Mouse (Mus musculus) kidney, postnatal 36 days (tissue): ENCODE measurements at regions not wholly inside any gene's neighbourhood (a gene's known extent, or its start where the extent isn't known, plus 50 kb on each side); places are given as distances from the start of the nearest gene placed in this dataset.

Experiments
- DNase-seq, 2 experiments: peaks; one replicate each; pipeline ENCODE4 v3.0.0; 2021 to 2022; ENCODE audit warnings: mixed read lengths in 2 of 2

DNA sequence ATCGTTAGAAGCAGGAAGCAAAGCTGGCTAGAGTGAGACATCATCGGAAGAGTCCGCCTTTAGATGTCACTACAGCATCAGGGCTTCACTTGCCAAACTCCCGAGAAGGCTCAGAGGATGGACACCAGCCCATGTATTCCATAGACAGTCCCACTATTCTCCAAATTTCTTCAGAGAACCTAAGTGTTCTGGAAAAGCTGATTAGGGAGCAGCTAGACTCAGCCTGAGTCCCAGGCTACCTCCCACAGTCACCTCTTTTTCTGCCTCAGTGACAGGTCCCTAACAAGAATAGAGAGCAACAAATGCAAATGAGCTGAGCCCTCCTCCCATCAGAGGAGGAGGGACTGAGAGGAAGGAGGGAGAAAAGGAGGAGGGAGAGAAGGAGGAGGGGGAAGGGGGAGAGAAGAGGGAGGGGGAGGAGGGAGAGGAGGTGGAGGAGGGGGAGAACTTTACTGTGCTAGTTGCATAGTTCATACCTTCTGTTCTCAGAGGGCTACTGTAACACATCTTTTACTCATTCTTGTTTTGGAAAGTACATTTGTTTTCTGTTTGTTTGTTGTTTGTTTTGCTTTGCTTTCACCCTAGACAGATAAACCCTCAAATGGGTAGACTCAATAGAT, 465.8 kb downstream of the Tmem182 start:
- DNase-seq: no peak

DNA sequence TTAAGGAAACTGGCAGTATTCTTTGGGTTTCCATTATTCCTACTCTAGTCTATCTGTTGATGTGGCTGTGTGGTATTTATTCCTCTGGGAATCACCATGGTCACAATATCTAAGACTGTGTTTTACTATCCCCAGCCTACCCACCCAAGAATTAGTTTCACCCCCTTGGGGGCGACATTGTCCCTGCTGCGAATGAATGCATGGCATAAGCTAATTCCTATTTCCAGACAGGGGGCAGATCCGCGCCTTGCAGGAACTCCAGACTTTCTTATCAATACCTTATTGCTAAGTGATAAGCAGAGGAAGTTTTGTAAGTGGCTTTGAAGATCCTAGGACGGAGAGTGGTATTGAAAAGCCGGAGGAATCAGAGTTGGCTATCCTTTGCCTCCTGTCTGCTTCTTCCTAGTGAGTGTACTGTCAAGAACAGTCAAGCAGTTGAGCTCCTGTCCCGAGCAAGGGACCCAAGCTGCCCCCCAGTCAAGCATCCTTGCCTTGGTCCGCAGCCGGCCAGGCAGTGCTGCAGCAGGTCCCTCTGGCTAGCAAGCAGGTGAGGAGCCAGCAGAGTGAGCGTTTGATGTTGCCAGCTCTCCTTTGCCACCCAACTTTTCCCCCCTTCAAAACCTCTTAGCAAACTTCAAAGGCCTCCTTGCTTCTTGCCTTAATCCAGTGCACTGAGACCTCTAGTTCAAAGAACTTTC, 469.3 kb downstream of the Tmem182 start:
- DNase-seq: peak in 1 of 2 experiments; percentile 28

DNA sequence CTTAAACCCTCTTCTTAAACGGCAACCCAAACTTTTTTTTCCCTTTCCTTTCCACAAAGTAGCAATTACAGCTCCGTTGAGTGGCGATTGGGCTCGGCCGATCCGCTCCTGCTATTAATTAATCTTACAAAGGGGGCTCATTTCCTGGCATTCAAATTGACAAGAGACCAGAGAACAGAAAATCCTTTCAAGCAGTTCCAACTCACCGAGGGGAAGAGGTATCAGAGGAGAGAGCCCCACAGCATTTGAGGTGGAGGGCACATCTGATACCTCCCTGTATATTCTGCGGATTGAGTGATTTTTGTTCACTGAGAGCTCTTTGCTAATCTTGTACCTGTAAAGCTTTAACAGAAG, 469.8 kb downstream of the Tmem182 start:
- no peak for DNase-seq

DNA sequence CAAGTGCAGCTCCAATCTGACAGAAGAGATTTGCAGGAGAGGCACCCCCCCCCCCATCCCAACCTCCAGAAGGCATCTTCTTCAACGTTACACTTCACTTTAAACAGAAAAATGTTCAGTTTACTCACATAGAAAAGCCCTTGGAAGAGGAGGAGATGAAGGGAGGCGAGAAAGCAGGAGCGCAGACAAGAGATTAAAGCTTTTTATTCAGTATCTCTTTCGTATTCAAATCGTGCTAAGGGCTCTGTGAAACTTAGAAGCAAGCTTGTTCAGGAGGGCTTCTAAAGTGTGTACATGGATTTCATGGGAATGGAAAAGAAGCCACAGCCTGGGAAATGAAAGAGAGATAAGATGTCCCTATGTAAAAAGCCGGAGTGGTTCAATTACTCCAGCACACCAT, 470.2 kb downstream of the Tmem182 start:
- DNase-seq: no peak

DNA sequence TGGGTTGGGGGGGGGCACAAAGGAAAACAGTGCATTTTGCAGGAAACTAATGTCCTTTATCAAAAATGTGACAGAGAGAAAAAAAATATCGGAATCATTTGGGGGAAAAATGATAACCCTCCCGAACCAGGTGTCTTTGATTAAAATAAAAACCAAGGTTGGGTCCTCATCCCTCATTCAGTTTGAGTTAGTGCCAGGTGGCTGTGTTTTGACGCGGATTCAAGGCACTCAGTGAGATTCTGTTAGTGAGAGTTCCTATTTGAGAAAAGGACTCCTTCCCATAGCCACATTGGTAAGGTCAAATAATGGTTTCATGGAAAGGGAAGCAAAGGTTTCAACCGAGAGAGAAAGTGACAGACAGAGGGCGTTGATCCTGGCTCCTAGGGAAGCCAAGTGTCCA, 470.9 kb downstream of the Tmem182 start:
- DNase-seq: no peak

DNA sequence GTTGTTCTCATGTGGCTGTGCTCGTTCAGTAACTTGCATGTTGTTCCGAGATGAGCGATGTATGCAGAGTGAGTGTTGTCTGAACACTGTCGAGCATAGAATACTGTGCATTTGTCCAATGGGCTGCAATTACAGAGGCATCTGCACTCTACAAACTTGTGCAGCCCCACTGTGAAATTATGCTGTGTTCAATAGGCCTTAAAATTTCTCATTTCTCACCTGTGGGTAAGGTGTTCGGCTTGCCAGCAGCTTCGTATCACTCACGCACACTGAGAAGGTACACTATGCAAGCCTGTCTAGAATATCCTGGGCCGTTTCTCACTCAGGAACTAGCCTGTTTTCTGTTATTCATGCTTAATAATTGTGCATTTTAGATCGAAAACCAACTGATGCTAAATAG, 479.8 kb downstream of the Tmem182 start:
- DNase-seq: no peak

DNA sequence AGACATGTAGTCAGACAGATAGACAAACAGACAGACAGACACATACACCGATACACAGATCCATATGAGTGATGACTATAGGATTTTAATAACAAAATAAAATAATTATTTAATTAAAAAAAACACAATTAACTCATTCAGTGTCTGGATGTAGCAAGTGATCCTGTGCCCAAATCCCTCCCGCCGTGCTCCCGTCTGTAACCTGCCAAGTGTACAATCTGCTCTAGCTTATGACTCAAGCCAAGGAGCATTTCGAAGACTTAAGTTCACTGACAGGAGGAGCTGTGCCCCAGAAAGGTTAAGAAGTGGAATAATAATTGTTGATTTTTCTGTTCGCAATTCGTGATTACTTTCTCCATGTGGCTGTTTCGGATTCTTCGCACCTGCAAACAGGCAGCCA, 480.8 kb downstream of the Tmem182 start:
- no peak for DNase-seq

DNA sequence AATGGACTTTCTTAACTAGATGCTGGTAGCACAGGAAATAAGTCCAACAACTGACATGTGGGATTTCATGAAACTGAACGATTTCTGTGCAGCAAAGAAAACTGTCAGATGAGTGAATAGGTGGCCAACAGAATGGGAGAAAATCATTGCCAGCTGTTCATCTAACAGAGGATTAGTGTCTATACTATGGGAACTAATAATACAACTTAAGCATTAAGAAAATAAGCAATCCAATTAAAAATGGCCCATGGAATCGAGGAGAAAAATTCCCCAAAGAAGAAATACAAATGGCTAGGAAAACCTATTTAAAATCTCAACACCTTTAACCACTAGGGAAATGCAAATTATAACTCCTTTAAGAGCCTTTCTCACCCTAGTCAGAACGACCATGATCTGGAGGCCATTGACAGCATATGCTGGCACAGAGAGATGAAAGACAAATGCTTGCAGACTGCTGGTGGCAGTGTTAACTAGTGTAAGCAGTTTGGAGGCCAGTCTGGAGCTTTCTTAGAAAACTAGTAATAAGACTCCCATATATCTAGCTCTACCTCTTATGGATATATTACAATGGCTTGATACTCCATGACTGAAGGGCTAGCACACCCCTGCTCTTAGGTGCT, 521.6 kb downstream of the Tmem182 start:
- DNase-seq: no peak

DNA sequence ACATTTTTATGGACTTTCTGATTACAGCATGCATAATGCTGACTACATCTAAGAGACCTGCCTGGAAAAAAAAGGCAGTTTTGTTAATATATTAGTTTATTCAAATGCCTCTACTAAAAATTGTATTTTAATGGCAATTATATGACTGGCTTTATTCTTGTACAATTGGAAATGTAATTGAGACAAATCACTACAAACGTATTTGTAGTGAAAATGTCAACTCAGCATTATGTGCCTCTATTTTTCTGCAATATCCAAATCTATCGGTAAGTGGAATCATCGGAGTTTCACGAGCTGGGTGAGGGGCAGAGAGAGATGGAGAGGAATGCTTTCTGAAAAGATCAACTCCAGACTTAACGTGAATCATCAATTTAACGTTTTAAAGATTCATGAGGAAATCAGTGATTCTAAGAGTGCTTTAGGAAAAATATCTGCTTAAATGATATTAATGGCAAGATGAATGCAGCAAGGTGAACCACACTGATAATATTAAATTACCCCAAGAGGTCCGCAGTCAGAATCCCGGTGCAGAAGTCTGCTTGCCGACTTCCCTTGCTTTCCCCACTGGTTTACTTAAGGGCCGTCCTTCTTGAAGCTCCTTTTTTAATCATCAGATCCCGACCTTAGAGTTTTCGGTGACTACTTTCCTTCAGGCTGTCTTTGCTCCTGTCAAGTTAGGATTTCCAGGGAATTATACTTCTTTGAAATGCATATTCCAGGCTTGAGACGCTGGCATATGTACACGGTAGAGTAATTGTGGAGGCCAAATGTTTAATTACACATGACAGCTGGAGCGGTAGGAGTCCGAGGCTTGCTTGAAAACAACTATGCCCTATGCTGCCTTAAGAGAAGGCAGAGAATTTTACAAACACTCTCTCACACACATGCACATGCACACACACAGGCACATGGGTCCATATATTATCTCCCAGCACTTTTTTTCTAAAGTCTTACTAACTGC, 544.7 kb downstream of the Tmem182 start:
- no peak for DNase-seq

DNA sequence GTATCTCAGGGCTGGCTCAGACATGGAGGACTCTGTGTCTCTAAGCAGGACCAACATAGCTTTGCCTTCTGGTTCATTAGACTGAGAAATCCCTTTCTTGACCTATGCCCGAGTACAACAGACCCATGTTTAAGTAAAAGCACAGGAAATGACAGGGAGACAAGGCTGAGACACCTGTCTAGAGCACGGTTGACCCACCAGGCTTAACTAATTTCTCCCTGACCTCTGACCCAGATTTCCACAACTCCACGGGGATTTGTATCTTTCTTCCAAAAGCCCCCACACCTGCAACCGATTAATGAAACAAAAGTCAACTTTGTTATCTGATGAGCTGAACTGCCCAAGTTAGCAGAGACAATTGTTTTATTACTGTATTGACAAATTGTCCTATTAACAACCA, 553.7 kb downstream of the Tmem182 start:
- no peak for DNase-seq

DNA sequence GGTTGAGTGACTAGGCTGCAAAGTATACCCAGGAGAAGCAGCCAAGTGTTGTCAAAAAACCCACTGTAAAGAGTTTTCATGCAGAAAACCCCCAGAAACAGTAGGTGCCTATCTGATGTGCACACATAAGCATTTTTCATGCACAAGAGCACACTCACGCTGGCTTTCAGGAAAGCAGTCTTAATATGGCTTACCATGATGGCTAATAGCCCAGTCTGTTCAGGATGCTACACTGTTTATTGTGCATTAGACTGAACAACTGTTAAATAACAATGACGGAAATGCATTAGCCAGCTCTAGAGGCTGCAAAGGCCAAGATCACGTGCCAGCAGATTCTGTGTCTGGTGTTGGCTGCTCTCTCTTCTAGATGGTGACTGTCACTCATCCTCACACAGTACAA, 556.1 kb downstream of the Tmem182 start:
- no peak for DNase-seq

DNA sequence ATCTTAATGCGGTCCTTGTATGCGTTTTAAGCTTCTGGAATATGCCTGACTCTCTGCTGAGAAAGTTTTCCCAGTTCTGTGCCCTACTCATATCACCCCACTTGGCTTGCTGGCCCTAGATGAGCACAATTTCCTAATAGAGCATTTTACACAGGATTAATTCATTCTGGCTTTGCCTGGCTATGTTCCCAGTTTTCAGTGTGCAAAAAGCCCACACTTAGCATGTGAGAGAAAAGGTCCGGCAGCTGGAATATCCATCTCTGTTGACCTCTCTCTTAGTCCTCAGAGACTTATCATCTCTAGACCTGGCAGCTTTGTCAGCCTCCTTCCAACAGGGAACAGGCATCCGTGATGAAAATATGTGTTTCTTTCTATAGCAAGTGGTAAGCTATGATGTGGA, 574.6 kb downstream of the Tmem182 start:
- no peak for DNase-seq

DNA sequence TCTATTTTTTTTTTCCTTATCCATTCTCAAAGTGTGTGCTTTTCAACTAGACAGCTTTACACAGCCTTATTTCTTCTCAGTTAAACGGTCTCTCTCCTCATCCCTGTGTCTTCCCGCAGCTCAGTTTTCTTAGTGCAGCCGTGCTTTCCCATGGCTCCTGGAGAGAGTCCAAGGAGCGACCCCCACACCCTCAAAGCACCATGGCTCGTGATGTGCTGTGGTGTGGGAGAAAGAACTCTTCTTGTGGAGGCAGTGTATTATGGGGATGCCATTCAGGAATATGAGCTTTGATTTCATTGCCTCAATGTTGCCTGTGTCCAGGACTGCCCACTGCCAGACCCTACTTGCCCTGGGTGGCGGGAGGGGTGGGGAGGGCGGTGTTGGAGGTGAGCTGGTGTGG, 576.1 kb downstream of the Tmem182 start:
- DNase-seq: no peak

DNA sequence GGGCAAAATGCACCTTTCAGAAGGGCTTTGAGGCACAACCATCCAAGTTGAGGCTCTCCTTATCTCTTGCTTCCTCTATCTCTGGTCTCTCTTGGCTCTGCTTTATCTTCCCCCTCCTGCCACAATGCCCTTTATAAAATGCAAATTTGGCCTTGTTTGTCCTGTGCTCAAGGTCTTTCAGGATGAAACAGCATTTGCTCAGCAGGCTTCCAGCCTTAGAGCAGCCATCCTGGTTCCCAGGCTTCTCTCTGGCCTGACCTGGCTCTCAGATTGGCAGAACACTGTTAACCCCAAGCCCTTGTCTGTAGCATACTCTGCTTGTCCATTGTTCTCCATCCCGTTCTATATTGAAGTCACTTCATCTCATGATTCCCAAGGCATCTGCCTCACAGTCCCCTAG, 579.3 kb downstream of the Tmem182 start:
- no peak for DNase-seq

DNA sequence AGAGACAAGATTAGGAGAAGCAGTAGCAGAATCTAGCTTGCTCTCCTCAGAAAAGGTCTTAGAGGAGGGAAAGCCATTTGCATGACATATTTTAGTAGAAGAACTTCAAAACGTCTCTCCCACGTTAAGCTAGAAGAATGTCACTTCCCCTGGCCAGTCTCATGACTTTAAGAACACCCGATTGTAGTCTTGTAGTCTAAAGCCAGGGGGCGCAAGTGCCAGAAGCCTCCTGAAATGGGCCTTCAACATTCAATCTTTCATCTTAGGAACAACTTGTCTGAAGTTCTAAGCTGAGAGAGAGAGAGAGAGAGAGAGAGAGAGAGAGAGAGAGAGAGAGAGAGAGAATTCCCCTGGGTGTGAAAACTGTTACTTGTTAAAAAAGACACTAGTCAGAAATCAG, 581.0 kb downstream of the Tmem182 start:
- DNase-seq: peak in 1 of 2 experiments; percentile 7

DNA sequence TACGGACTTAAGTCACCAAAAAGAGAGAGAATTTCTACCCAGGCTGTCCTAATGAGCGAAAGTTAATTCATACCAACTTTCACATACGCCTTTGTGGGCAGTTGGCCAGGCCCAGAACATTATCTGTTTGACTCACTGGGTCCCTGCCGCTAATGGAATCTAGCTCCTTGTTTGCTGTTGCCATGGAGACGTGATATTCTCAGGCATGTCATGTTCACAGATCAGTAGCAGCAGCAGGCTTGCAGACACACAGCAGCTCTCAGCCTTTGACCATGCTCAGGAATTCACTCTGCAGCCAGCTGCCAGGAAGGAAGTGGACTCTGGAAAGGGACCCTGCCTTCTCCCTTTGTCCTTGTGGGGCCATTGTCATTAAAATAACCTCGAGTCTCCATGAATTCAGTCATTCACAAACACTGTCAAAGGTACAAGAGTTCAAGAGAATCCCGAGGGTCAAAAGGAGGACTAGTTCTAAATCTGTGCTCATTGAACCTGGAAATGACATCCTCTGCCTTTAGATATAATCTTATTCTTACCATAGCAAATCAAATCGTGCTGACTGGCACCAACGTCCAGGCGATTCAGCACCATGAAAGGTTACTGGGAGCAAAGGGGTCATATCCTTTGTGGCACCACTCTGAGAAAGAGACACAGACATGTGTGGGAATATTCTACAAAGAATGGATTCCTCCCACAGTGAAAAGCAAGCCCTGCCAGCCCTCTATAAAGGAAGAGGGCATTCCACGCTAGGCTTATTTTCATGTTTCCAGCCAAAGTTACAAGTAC, 584.9 kb downstream of the Tmem182 start:
- peak; percentile 51 to 62 for DNase-seq

DNA sequence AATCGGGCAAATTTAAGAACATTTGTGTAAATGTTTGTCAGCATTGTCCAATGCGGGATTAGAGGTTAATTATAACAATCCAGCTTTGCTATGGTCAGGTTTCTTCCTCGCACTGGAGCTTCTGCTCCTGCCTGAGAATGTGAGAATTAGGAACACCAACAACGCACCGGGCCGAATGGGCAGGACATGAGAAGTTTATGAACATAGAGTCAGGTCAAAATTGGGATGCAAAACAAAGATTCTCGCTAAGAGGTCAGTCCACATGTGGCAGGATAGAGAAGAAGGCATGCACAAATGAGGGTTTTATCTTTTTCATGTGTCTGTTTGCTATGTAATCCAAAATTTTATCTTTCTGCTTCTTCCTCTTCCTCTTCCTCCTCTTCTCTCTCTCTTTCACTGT, 585.7 kb downstream of the Tmem182 start:
- DNase-seq: no peak

DNA sequence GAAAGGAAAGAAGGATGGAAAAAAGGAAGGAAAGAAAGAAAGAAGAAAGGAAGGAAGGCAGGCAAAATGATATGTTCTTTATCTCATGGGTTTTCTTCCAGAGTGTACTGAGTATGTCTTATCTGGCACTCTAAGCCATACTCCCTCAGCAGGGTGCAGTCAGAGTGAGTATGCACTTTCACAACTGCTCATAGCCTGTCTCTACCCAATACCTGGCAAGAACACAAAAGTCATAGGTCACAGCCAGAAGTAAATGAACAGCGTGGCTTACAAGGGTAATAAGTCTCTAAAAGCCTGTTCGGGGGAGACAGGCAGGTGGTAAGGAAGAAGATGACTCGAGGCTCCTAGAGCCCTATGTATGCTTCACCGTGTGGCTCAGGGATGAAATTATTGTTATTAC, 587.9 kb downstream of the Tmem182 start:
- DNase-seq: peak; percentile 13 to 42

DNA sequence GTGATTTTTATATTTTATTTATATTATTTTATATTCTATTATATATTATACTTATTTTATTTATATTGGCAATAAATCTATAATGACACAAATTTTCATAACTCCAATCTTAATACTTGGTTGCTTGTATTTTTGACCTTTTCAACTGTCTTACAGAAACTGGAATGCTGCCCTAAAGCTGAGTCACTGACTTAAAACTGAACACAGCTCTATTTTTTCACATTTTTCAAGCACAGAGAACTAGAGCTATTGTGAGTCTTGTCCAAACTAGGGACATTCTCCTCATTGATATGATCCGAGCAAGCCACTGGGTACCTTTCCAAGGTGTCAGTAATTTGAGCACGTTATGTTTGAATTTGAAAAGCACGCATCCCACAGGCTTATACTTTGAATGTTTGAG, 589.7 kb downstream of the Tmem182 start:
- DNase-seq: no peak

DNA sequence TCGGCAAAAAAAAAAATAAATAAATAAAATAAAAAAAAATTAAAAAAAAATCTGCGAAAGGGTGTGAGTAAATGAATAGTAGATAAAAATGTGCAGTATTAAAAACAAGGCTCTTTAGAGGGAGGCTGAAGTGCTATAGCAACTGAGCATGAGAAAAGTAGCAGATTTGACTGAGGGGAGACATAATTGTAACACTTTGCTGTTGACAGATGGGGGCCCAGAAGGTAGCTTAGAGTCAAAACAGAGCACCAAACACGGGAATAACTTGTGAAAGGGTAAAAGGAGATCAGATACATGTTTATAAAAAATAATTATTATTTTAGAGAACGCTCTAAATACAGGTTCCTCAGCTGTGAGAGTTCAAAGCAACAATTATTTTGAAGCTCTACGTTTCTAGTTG, 605.1 kb downstream of the Tmem182 start:
- DNase-seq: no peak

DNA sequence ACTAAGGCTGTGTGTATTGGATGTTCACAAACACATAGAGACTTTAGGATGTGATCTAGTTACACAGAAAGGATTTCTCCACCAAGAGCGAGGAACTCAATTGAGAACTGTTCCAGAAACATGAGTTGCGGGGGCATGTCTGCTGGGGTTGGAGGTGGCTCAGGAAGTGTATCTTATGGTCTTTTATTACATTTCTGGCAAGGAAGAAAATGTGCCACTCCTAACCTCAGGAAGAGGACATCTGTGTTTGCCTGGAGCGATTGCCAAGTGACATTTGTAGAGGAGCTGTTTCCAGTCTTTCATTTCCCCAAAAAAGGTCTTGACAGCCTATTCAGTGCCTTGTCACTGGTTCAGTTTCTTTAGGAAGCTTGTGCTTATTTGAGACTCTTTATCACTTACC, 606.2 kb downstream of the Tmem182 start:
- no peak for DNase-seq

DNA sequence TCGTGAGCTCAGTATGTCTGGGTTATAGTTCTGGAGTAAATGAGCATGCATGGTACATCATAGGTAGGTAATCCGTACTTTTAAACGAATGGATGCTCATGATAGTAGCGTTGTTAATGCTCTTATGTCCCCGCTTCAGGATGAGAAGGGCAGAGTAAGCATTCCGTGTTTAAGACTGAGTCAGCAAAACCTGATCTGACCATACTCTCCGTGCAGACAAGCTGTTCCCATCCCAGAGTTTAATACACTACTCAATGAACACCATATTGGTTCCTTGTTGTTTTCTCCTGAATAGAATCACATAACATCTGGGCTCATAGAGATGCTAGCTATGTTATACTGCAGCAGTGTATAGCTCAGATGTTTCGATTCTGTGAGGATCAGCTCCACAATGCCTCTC, 606.7 kb downstream of the Tmem182 start:
- no peak for DNase-seq
